Mouse (Mus musculus) CH12F3 (cell line): Measurements from ENCODE around the gene Ccm2.
"Not testable (repeated sequence)": the region's sequence is repeated elsewhere in the genome, so short reads cannot be mapped to it uniquely, and the experiment has no call there.

Experiments used
- in situ Hi-C: fragments of 300-500 bp; cut with MboI; formaldehyde crosslinking; loops from 2 replicates; pipeline ENCODE4 v1.14.3; 2020; ENCODE audit warnings: low sequenced_read_pairs

Gene Ccm2

GRCm38 (mm10) chr11:6546205-6547013 is at the start of gene Ccm2:
Gene Ccm2, plus strand, starts transcription at chr11:6546887.
- in situ Hi-C loops, result no loop called here

- in situ Hi-C loops, result no loop called here
Measured at GRCm38 (mm10) chr11:6497311-6497948, 49.3 kb upstream of the Ccm2 start.

- in situ Hi-C loops, result no loop called here
Measured at GRCm38 (mm10) chr11:6502506-6502905, 44.2 kb upstream of the Ccm2 start.

GRCm38 (mm10) chr11:6504226-6504625 is 42.5 kb upstream of the Ccm2 start:
- in situ Hi-C loops, result no loop called here

GRCm38 (mm10) chr11:6504689-6505088 is 42.0 kb upstream of the Ccm2 start:
- in situ Hi-C loops, result no loop called here

GRCm38 (mm10) chr11:6506516-6506915 is 40.2 kb upstream of the Ccm2 start:
- in situ Hi-C loops, result no loop called here

- in situ Hi-C loops, result no loop called here
Measured at GRCm38 (mm10) chr11:6508269-6508876, 38.3 kb upstream of the Ccm2 start.

GRCm38 (mm10) chr11:6514837-6515236 is 31.9 kb upstream of the Ccm2 start:
- in situ Hi-C loops, result no loop called here

GRCm38 (mm10) chr11:6519491-6520033 is 27.1 kb upstream of the Ccm2 start:
- in situ Hi-C loops, result no loop called here

GRCm38 (mm10) chr11:6520507-6521173 is 26.0 kb upstream of the Ccm2 start, which contains the start of gene Myo1g:
Gene Myo1g, minus strand, starts transcription at chr11:6520965.
- in situ Hi-C loops, result no loop called here

- in situ Hi-C loops, result no loop called here
Measured at GRCm38 (mm10) chr11:6522782-6523525, 23.7 kb upstream of the Ccm2 start.

GRCm38 (mm10) chr11:6523662-6524088 is 23.0 kb upstream of the Ccm2 start:
- in situ Hi-C loops, result no loop called here

- in situ Hi-C loops, result no loop called here
Measured at GRCm38 (mm10) chr11:6524165-6524879, 22.4 kb upstream of the Ccm2 start.

- in situ Hi-C loops, result no loop called here
Measured at GRCm38 (mm10) chr11:6524880-6525238, 21.8 kb upstream of the Ccm2 start.

GRCm38 (mm10) chr11:6525241-6525640 is 21.4 kb upstream of the Ccm2 start:
- in situ Hi-C loops, result no loop called here

GRCm38 (mm10) chr11:6526526-6527255 is 20.0 kb upstream of the Ccm2 start:
- in situ Hi-C loops, result not testable (repeated sequence)

GRCm38 (mm10) chr11:6527256-6528185 is 19.2 kb upstream of the Ccm2 start:
- in situ Hi-C loops, result no loop called here
